Mouse (Mus musculus): ENCODE measurements around the gene Gm20479. TPM values are rescaled to one million over a fixed set of nuclear protein-coding genes. Genes with fewer than 3 reads are reported as not detected.

Gm20479 gene
- polyA plus RNA-seq (2014; fragmentation: Nextera tagmentation; extraction: Ambion mirVana): 0.53 and 1.9 TPM in 2 replicates

DNA sequence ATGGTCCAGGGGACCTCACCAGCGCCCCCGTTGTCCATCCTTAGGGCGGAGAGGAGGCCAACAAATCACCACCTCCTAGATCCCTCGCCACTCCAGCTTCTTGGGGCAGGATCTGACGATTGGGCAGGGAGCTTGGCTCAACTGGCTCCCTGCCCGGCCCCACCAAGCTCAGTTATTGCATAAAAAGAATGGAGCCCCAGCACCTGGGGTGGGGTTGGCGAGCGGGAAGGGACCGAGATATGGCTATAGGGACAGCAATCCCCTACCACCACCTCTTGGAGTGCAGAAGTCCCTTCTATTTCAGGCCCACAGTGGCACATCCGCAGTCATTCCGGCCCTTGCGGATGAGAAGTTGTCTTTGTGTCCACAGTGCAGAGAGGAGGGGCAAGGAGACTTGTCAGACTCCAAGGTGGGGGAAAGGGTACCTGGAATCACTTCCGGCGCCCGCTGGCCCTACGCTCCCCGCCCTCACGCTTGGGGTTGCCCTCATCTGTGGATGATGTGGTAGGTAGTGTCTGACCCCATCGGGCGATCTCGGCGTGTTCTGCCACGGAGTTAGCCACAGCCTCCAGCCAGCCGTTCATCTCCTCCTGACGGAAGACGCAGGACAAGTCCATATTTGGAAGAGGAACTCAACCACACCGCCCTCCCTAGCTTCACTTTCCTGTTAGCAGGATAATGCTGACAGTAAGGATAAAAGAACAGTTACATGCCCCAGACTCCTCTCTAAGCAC is at the start of gene Gm20479:
Gene Gm20479, minus strand, starts transcription at position 559 of the 734 bp plus-strand sequence.
- Histone ChIP-seq H3K27me3 (ENCODE audit: control insufficient read depth, insufficient read depth, low read length) (no peaks in the 10 kb centered on the region), H3K9ac (replicated peaks; ENCODE audit: low read depth, low read length) (peak within 1 kb of the TSS; percentile 36), H3K4me2 (replicated peaks; ENCODE audit: low read depth, low read length) (peak within 1 kb of the TSS; percentile 85), H3K4me3 (ENCODE audit: low read depth, low read length) (peak within 1 kb of the TSS; percentile 61), H3K27ac (ENCODE audit: low read length) (peak within 1 kb of the TSS; percentile 93), H3K9me3 (ENCODE audit: control insufficient read depth, low read depth, low read length) (no peaks in the 10 kb centered on the region), H3K36me3 (ENCODE audit: control insufficient read depth, insufficient read depth, low read length) (0 out of 2 replicates have a peak, but pooled peaks cover 5% of the 10 kb centered on the region), H3K4me1 (ENCODE audit: control insufficient read depth, insufficient read depth, low read length) (peaks cover 27% of the 10 kb centered on the region)
- 3% methylated on average over 27 of the region's 27 CpGs for WGBS
- no peak for ATAC-seq (ENCODE audit: insufficient number of reproducible peaks, insufficient read depth, low FRiP score, low read depth)

GRCm38 (mm10) chr7:27406481-27406880 is 49.3 kb upstream of the Gm20479 start:
- H3K9me3 ChIP-seq (ENCODE audit: control insufficient read depth, low read depth, low read length): peaks cover 7% of the 10 kb centered on the region
- H3K4me3 ChIP-seq (ENCODE audit: low read depth, low read length): no peak overlapping the region
- no peak for ATAC-seq (ENCODE audit: insufficient number of reproducible peaks, insufficient read depth, low FRiP score, low read depth)
- peaks cover 51% of the 10 kb centered on the region for H3K27me3 ChIP-seq (ENCODE audit: control insufficient read depth, insufficient read depth, low read length)
- H3K4me1 ChIP-seq (ENCODE audit: control insufficient read depth, insufficient read depth, low read length): peaks cover 3% of the 10 kb centered on the region; the same call in 1 of the 2 replicates
- no peak overlapping the region for H3K27ac ChIP-seq (ENCODE audit: low read length)
- H3K9ac ChIP-seq (replicated peaks; ENCODE audit: low read depth, low read length): no peak overlapping the region
- no peak overlapping the region for H3K4me2 ChIP-seq (replicated peaks; ENCODE audit: low read depth, low read length)
- WGBS: 82% methylated on average over 7 of the region's 7 CpGs
- no peaks in the 10 kb centered on the region for H3K36me3 ChIP-seq (ENCODE audit: control insufficient read depth, insufficient read depth, low read length)

- Histone ChIP-seq H3K9me3 (ENCODE audit: control insufficient read depth, low read depth, low read length) (peaks cover 7% of the 10 kb centered on the region), H3K9ac (replicated peaks; ENCODE audit: low read depth, low read length) (no peak overlapping the region), H3K4me3 (ENCODE audit: low read depth, low read length) (peak overlapping the region; percentile 15; the same call in 1 of the 2 replicates), H3K27ac (ENCODE audit: low read length) (no peak overlapping the region), H3K4me2 (replicated peaks; ENCODE audit: low read depth, low read length) (peak overlapping the region; percentile 33), H3K36me3 (ENCODE audit: control insufficient read depth, insufficient read depth, low read length) (no peaks in the 10 kb centered on the region), H3K27me3 (ENCODE audit: control insufficient read depth, insufficient read depth, low read length) (peaks cover 51% of the 10 kb centered on the region), H3K4me1 (ENCODE audit: control insufficient read depth, insufficient read depth, low read length) (peaks cover 3% of the 10 kb centered on the region; the same call in 1 of the 2 replicates)
- no peak for ATAC-seq (ENCODE audit: insufficient number of reproducible peaks, insufficient read depth, low FRiP score, low read depth)
- 4% methylated on average over 81 of the region's 81 CpGs for WGBS
Observed at GRCm38 (mm10) chr7:27404203-27404942, 47.2 kb upstream of the Gm20479 start.

DNA sequence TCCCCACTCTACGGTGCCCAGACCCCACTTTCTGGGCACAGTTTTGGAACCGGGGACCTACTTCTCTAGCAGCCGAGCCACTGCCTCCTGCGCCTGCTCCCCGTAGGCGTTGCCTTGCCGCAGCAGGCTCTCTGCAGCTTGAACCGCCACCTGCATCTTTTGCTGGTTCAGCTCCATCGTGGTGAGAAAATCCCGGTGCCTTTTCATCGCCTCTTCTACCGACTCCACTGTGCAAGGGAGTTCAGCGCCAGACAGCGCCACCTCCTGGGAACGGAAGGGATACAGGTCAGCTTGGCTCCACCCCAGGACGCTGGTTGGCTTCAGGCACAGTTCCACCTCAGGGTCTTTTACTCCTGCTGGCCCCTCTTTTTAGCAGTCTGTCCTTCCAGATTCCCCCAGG is 45.5 kb upstream of the Gm20479 start:
- Histone ChIP-seq H3K4me1 (ENCODE audit: control insufficient read depth, insufficient read depth, low read length) (peaks cover 3% of the 10 kb centered on the region; the same call in 1 of the 2 replicates), H3K27ac (ENCODE audit: low read length) (no peak overlapping the region), H3K4me3 (ENCODE audit: low read depth, low read length) (no peak overlapping the region), H3K9me3 (ENCODE audit: control insufficient read depth, low read depth, low read length) (peaks cover 7% of the 10 kb centered on the region), H3K9ac (replicated peaks; ENCODE audit: low read depth, low read length) (no peak overlapping the region), H3K4me2 (replicated peaks; ENCODE audit: low read depth, low read length) (no peak overlapping the region), H3K27me3 (ENCODE audit: control insufficient read depth, insufficient read depth, low read length) (peaks cover 40% of the 10 kb centered on the region), H3K36me3 (ENCODE audit: control insufficient read depth, insufficient read depth, low read length) (no peaks in the 10 kb centered on the region)
- peak; percentile 44; the same call in 1 of the 2 replicates for ATAC-seq (ENCODE audit: insufficient number of reproducible peaks, insufficient read depth, low FRiP score, low read depth)
- 11% methylated on average over 16 of the region's 16 CpGs for WGBS

GRCm38 (mm10) chr7:27400545-27400944 is 43.3 kb upstream of the Gm20479 start:
- H3K27ac ChIP-seq (ENCODE audit: low read length): no peak overlapping the region
- peaks cover 7% of the 10 kb centered on the region for H3K9me3 ChIP-seq (ENCODE audit: control insufficient read depth, low read depth, low read length)
- ATAC-seq (ENCODE audit: insufficient number of reproducible peaks, insufficient read depth, low FRiP score, low read depth): no peak
- no peaks in the 10 kb centered on the region for H3K36me3 ChIP-seq (ENCODE audit: control insufficient read depth, insufficient read depth, low read length)
- 79% methylated on average over 7 of the region's 7 CpGs for WGBS
- peaks cover 3% of the 10 kb centered on the region; the same call in 1 of the 2 replicates for H3K4me1 ChIP-seq (ENCODE audit: control insufficient read depth, insufficient read depth, low read length)
- H3K9ac ChIP-seq (replicated peaks; ENCODE audit: low read depth, low read length): no peak overlapping the region
- H3K27me3 ChIP-seq (ENCODE audit: control insufficient read depth, insufficient read depth, low read length): peaks cover 37% of the 10 kb centered on the region
- no peak overlapping the region for H3K4me2 ChIP-seq (replicated peaks; ENCODE audit: low read depth, low read length)
- no peak overlapping the region for H3K4me3 ChIP-seq (ENCODE audit: low read depth, low read length)

GRCm38 (mm10) chr7:27397048-27397949 is 40.1 kb upstream of the Gm20479 start:
- H3K9ac ChIP-seq (replicated peaks; ENCODE audit: low read depth, low read length): no peak overlapping the region
- 20% methylated on average over 26 of the region's 26 CpGs for WGBS
- H3K27ac ChIP-seq (ENCODE audit: low read length): no peak overlapping the region
- ATAC-seq (ENCODE audit: insufficient number of reproducible peaks, insufficient read depth, low FRiP score, low read depth): peak; percentile 78; the same call in 1 of the 2 replicates
- no peak overlapping the region for H3K4me3 ChIP-seq (ENCODE audit: low read depth, low read length)
- no peaks in the 10 kb centered on the region for H3K4me1 ChIP-seq (ENCODE audit: control insufficient read depth, insufficient read depth, low read length)
- peaks cover 24% of the 10 kb centered on the region for H3K27me3 ChIP-seq (ENCODE audit: control insufficient read depth, insufficient read depth, low read length)
- H3K4me2 ChIP-seq (replicated peaks; ENCODE audit: low read depth, low read length): no peak overlapping the region
- no peaks in the 10 kb centered on the region for H3K9me3 ChIP-seq (ENCODE audit: control insufficient read depth, low read depth, low read length)
- H3K36me3 ChIP-seq (ENCODE audit: control insufficient read depth, insufficient read depth, low read length): no peaks in the 10 kb centered on the region

DNA sequence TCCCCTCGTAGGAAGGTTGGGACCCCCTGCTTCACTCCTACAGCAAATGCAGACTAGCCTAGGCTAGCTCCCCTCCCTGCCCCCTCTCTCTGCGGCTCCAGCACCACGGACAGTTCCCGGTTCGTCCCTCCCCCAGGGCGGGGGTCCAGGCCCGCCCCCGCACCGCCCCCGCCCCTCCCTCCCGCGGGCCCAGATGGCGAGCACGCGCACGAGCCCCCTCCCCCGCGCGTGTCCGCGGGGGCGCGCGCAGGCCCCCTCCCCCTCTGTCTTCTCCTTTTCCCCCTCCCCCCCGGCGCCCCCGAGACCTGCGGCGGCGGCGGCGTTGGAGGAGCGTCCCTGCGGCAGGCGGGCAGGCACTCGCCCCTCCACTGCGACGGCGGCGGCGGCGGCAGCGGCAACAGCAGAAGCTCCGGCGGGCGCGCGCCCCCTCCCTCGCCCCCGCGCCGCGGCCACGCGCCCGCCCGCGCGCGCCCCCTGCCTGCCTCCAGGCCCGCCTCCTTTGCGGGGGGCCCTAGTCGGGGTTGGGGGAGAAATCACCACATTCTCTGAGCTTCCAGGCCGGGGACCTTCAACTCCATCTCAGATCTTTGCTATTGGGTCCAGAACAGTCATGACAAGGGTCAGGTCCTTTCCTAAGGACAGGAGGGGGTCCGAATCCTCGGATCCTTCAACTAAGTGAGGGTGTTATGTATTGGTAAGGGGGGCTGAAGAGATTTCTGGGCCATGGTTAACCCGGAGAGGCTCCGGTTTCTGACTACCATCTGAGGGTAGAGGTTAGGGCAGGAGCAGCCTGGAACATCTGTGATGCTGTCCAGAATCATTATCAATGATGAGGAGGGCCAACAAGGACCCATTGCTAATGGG is 39.2 kb upstream of the Gm20479 start:
- H3K9me3 ChIP-seq (ENCODE audit: control insufficient read depth, low read depth, low read length): no peaks in the 10 kb centered on the region
- H3K4me1 ChIP-seq (ENCODE audit: control insufficient read depth, insufficient read depth, low read length): no peaks in the 10 kb centered on the region
- H3K4me2 ChIP-seq (replicated peaks; ENCODE audit: low read depth, low read length): peak overlapping the region; percentile 73
- no peaks in the 10 kb centered on the region for H3K36me3 ChIP-seq (ENCODE audit: control insufficient read depth, insufficient read depth, low read length)
- peaks cover 26% of the 10 kb centered on the region for H3K27me3 ChIP-seq (ENCODE audit: control insufficient read depth, insufficient read depth, low read length)
- no peak overlapping the region for H3K27ac ChIP-seq (ENCODE audit: low read length)
- 1% methylated on average over 53 of the region's 68 CpGs for WGBS
- peak overlapping the region; percentile 11 for H3K9ac ChIP-seq (replicated peaks; ENCODE audit: low read depth, low read length)
- H3K4me3 ChIP-seq (ENCODE audit: low read depth, low read length): peak overlapping the region; percentile 46
- no peak for ATAC-seq (ENCODE audit: insufficient number of reproducible peaks, insufficient read depth, low FRiP score, low read depth)

Data from stomach, embryonic 14.5 days (tissue).